Mouse (Mus musculus): ENCODE measurements around the gene Tenm1. TPM values are rescaled to one million over a fixed set of nuclear protein-coding genes. Genes with fewer than 3 reads are reported as not detected.

The Tenm1 gene
- polyA plus RNA-seq, 1 experiment = 21.3 TPM

DNA sequence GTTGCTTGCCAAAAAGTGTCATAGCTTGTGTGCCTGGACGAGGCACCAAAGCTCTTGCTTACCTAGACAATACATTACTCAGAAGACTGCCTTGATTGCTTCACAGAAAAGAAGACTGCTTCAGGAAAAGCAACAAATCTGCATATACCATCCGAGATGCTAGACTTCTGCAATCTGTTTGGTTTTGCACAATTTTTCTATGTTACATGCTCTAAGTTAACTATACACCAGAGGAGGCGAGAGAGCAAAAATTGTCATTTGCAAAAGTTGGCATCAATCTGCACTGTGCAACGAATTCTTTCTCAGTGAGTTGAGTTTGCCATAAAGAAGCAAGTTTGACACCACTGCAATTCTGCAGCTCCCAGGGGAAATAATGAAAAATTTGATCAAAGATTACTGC is 193.1 kb downstream of the Tenm1 start:
- DNase-seq (ENCODE audit: low read depth) = peak; percentile 15
- no peak for TF ChIP-seq CTCF (IDR thresholded peaks at IDR 0.05; ENCODE audit: borderline replicate concordance, extremely low read depth, insufficient read depth, insufficient read length)

DNA sequence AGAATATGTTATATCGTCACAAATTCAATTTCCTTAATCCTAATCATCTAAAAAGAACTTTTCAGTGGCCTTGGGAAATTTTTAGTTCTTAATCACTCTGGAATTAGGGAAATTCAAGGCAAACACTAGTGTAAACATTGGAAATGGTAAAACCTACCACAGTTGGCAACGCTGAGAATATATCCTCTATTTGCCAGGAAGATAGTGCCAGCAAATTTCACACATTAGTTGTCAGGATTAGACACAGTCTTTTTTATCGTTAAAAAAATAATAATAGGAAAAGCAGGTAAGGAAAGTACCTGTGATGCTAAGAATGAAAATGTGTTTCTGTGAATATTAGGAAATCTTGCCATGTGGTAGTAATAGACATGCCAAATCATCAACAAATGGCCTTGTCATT is 223.9 kb downstream of the Tenm1 start:
- no peak for DNase-seq (ENCODE audit: low read depth)
- TF ChIP-seq CTCF (IDR thresholded peaks at IDR 0.05; ENCODE audit: borderline replicate concordance, extremely low read depth, insufficient read depth, insufficient read length) (no peak), POLR2A (IDR thresholded peaks at IDR 0.05; ENCODE audit: borderline replicate concordance, extremely low read depth, insufficient read depth, insufficient read length, poor library complexity, severe bottlenecking) (no peak)

DNA sequence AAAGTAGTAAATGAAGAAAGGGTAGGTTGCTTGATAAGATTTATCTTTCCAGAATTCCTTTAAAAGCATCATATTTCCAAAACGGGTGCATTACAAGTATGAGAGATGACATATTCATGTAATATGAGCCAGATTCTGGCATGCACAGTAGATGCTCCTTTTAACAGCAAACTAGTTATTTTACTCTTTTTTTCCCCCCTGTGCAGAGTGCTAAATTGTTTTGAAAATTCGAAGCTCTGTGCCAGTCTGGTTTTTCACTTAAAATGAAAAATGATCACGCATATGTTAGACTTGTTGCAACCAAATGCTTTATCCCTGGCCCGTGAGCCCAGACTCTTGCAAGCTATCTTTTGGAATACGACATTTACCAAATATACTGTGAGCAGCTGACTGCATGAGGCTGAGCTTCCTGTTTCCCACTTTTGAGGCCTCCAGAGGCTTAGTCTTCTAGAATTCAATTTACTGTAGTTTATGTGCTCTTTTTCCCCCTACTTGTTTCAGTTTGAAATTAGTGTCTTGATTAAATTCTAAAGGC is 226.6 kb downstream of the Tenm1 start:
- DNase-seq (ENCODE audit: low read depth) = peak; percentile 45
- no peak for TF ChIP-seq CTCF (IDR thresholded peaks at IDR 0.05; ENCODE audit: borderline replicate concordance, extremely low read depth, insufficient read depth, insufficient read length)

DNA sequence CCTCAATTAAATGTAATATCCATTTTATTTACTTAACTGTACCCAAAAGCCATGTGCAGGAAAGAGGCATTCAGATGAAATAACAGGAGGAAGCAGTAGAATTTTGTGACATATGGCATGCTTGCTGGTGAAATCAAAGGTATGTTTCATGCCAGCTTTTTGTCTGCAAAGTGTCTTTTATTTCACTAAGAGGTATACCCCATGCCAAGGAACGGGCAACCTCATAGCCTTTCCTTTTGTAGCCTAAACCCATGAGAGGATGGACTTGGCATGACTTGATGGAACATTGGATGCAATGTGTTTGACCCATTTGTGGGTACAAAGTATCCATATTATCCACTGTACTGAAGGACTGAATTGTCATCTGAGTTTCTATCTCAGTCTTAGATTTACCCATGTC is 246.0 kb downstream of the Tenm1 start:
- peak; percentile 27 for DNase-seq (ENCODE audit: low read depth)
- TF ChIP-seq POLR2A (IDR thresholded peaks at IDR 0.05; ENCODE audit: borderline replicate concordance, extremely low read depth, insufficient read depth, insufficient read length, poor library complexity, severe bottlenecking) (no peak), CTCF (IDR thresholded peaks at IDR 0.05; ENCODE audit: borderline replicate concordance, extremely low read depth, insufficient read depth, insufficient read length) (no peak)

DNA sequence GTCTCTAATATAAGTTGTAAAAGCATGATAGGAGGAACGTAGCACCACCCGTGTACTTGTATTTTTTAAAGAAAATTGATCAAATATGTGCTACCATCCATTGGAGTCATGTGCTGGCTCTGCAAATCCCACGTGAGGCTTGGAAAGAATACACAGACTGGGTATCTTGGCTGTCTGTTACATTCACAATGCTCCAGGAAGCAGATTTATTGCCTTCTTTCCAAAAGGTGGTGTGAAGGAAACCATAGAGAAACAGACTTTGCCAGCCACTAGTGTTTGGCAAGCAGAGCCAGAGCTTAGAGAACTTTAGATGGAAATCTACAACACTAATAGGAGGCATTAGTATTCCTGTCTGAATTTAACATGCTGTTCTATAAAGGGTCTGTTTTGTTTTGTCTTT is 277.4 kb downstream of the Tenm1 start:
- TF ChIP-seq CTCF (IDR thresholded peaks at IDR 0.05; ENCODE audit: borderline replicate concordance, extremely low read depth, insufficient read depth, insufficient read length) (no peak), POLR2A (IDR thresholded peaks at IDR 0.05; ENCODE audit: borderline replicate concordance, extremely low read depth, insufficient read depth, insufficient read length, poor library complexity, severe bottlenecking) (no peak)
- peak; percentile 30 for DNase-seq (ENCODE audit: low read depth)

DNA sequence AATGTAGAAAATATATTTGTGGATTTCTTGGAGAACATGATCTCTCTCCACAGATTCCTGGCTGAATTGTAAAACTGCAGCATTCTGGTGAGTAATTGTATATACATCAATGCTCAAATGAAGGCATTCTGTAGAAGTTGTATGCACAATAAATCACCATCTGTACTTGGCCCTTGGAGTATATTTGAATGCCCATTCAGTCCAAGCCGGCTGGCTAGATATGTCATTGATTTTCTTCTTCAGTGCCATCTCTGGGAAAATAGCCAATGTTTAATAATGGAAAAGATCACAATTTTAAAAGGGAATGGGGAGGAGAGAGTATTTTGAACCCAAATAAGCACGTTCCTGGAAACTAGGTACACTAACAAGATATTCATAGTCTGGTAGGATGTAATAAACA is 299.2 kb downstream of the Tenm1 start:
- peak; percentile 8 for DNase-seq (ENCODE audit: low read depth)
- no peak for TF ChIP-seq POLR2A (IDR thresholded peaks at IDR 0.05; ENCODE audit: borderline replicate concordance, extremely low read depth, insufficient read depth, insufficient read length, poor library complexity, severe bottlenecking)
- no peak for TF ChIP-seq CTCF (IDR thresholded peaks at IDR 0.05; ENCODE audit: borderline replicate concordance, extremely low read depth, insufficient read depth, insufficient read length)

DNA sequence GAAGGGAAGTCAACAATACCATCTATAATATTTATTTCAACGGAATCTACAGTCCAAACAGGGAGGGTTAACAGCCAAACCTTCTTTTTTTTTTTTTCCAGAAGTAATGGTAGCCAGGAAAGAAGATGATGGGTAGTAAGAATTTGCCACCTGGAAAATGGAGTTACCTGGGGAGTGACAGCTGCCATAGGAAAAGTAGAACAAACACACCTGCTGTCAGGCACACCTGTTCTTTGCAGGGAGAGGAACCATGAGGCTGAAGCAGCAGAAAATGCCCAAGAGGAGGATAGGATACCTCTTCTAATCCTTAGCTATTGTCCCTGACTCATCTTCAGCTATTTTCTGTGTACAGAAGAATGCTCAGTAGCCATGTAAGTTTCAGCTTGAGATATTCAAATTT is 306.4 kb downstream of the Tenm1 start:
- TF ChIP-seq CTCF (IDR thresholded peaks at IDR 0.05; ENCODE audit: borderline replicate concordance, extremely low read depth, insufficient read depth, insufficient read length) (no peak), POLR2A (IDR thresholded peaks at IDR 0.05; ENCODE audit: borderline replicate concordance, extremely low read depth, insufficient read depth, insufficient read length, poor library complexity, severe bottlenecking) (no peak)
- DNase-seq (ENCODE audit: low read depth) = no peak

DNA sequence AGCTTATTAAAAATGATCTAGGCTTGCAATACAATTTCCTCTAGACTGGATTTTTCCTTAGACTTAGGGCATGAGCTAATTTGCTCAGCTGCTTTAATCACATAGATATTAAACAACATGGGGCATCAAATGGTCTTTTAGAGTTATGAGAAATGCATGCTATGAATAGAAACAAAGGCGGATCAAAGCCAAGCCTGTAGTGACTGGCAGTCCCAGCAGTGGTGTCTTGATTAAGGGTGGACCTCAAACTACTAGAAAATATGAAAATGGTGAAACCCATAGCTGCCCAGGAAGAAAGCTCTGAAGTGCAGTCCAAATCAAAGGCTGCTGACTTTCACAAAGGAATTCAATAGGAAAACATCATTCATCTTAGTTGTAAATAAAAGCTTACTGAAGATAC is 306.9 kb downstream of the Tenm1 start:
- TF ChIP-seq POLR2A (IDR thresholded peaks at IDR 0.05; ENCODE audit: borderline replicate concordance, extremely low read depth, insufficient read depth, insufficient read length, poor library complexity, severe bottlenecking) (no peak), CTCF (IDR thresholded peaks at IDR 0.05; ENCODE audit: borderline replicate concordance, extremely low read depth, insufficient read depth, insufficient read length) (no peak)
- DNase-seq (ENCODE audit: low read depth) = no peak

DNA sequence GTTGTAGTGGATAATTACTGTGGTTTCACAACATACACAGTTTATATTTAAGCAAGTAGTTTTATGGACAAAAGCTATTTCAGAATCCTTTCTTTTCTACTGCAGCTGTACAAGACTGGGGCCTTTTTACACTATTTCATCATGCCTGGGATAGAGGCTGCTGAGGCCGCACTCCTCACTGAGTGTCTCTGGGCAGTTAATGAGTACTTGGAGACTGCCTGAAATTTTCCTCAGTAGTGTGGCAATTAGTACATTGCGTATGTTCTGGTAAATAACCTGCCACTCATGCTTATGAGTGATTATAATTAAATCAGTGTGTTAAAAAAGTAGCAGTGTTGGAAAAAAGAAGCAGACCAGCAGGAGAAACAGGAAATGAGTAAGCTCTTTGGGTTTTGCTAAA is 442.8 kb downstream of the Tenm1 start:
- TF ChIP-seq CTCF (IDR thresholded peaks at IDR 0.05; ENCODE audit: borderline replicate concordance, extremely low read depth, insufficient read depth, insufficient read length) (no peak), POLR2A (IDR thresholded peaks at IDR 0.05; ENCODE audit: borderline replicate concordance, extremely low read depth, insufficient read depth, insufficient read length, poor library complexity, severe bottlenecking) (no peak)
- peak; percentile 51 for DNase-seq (ENCODE audit: low read depth)

DNA sequence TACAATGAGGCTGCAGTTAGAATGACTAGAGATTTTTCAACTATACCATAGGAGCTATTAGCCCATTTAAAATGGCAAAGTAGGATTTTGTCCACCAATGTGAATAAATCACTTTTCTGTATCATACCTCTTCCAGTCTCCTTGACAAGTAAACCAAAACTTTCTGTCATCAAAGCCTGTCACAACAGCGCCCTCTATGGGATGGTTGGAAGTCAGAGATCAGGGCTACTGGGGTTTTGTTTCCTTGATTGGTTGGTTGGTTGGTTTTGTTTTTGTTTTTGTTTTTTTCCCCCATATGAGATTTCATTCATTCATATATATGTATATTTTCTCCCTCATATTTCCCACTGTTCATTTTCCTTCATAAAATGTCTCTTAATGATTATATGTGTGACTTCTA is 455.4 kb downstream of the Tenm1 start:
- DNase-seq (ENCODE audit: low read depth) = peak; percentile 16
- TF ChIP-seq POLR2A (IDR thresholded peaks at IDR 0.05; ENCODE audit: borderline replicate concordance, extremely low read depth, insufficient read depth, insufficient read length, poor library complexity, severe bottlenecking) (no peak), CTCF (IDR thresholded peaks at IDR 0.05; ENCODE audit: borderline replicate concordance, extremely low read depth, insufficient read depth, insufficient read length) (peak; percentile 17; the same call in 1 of the 2 replicates)

DNA sequence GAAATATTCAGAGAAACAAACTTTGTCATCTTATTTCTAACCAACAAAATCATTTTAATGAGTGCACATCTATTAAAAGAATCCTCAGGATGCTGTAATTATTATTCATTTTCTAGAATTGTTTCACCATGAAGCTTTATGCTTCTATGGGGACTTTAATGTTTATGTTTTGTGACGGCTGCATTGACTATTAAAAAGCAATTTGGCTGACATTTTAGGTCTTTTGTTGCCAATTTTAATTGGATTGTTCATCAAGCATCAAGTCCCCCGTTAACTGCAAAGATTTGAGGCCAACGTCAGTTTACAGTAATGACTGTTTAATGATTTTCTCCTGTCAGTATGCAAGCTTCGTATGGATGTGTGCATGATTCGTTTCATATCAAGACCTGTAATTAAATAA is 461.3 kb downstream of the Tenm1 start:
- DNase-seq (ENCODE audit: low read depth) = peak; percentile 41
- no peak for TF ChIP-seq POLR2A (IDR thresholded peaks at IDR 0.05; ENCODE audit: borderline replicate concordance, extremely low read depth, insufficient read depth, insufficient read length, poor library complexity, severe bottlenecking)
- TF ChIP-seq CTCF (IDR thresholded peaks at IDR 0.05; ENCODE audit: borderline replicate concordance, extremely low read depth, insufficient read depth, insufficient read length) = no peak

DNA sequence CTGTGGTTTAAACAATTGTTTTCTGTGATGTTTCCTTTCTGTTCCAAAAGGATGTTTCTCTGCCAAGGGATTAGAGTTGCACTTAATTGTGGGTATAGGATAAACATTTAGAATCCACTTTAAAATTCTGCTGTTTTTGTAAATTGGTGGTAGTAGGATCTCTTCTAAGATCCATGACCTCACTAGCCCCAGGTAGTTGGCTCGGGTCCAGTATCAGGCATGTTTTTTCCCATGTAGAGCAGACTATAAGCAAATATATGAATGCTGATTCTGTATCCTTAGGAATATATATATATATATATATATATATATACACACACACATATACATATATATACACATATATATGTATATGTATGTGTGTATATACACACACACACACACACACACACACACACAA is 567.2 kb downstream of the Tenm1 start:
- DNase-seq (ENCODE audit: low read depth) = no peak
- no peak for TF ChIP-seq CTCF (IDR thresholded peaks at IDR 0.05; ENCODE audit: borderline replicate concordance, extremely low read depth, insufficient read depth, insufficient read length)
- no peak for TF ChIP-seq POLR2A (IDR thresholded peaks at IDR 0.05; ENCODE audit: borderline replicate concordance, extremely low read depth, insufficient read depth, insufficient read length, poor library complexity, severe bottlenecking)

DNA sequence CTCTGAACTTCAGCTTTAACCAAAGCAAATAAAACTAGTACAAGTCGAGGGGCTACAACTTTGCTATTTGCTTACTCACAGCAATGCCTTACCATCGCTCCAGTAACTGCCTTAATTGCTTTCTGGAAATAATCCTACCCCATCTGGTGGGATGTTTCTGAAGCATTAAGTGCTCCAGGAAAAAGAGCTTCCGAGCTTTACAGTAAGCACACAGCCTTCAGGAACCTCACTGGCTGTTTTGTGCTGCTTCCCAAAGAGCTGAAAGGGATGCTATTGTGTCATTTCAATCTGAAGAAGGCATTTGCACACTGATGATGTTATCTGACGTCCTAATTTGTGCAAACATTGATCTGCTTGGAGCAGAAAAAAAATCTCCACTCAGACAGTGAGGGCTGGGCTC is 647.4 kb downstream of the Tenm1 start:
- DNase-seq (ENCODE audit: low read depth) = peak; percentile 64
- TF ChIP-seq POLR2A (IDR thresholded peaks at IDR 0.05; ENCODE audit: borderline replicate concordance, extremely low read depth, insufficient read depth, insufficient read length, poor library complexity, severe bottlenecking) (no peak), CTCF (IDR thresholded peaks at IDR 0.05; ENCODE audit: borderline replicate concordance, extremely low read depth, insufficient read depth, insufficient read length) (no peak)
